Mouse (Mus musculus) olfactory bulb, adult 2 months (tissue): ENCODE results near the gene Cd27. TPM values are rescaled to one million over a fixed set of nuclear protein-coding genes. Genes with fewer than 3 reads are reported as not detected.
A peak's percentile ranks its signal among the peaks of the same experiment; 100 is the strongest.

ENCODE experiments used
- H3K27ac ChIP-seq: fragments of 200-500 bp; 2 replicates; pipeline ENCODE4 v1.5.1; 2012; ENCODE audit warnings: low read depth, low read length; ENCODE audit not compliant: insufficient read depth
- H3K4me1 ChIP-seq: fragments of 200-500 bp; 2 replicates; pipeline ENCODE4 v1.6.1; 2012; ENCODE audit warnings: low read length; ENCODE audit not compliant: control insufficient read depth, insufficient read depth
- H3K4me3 ChIP-seq: fragments of 200-500 bp; 2 replicates; pipeline ENCODE4 v1.5.1; 2012; ENCODE audit warnings: mild to moderate bottlenecking, low read depth, low read length, moderate library complexity; ENCODE audit not compliant: insufficient read depth
- CTCF ChIP-seq: fragments of 200-500 bp; IDR thresholded peaks from 2 replicates; pipeline ENCODE4 v1.5.1; 2012; ENCODE audit warnings: low read depth, mild to moderate bottlenecking, low read length, moderate library complexity; ENCODE audit not compliant: insufficient read depth
- POLR2A ChIP-seq: fragments of 200-500 bp; IDR thresholded peaks from 2 replicates; pipeline ENCODE4 v1.6.1; 2012; ENCODE audit warnings: mild to moderate bottlenecking, low read depth, low read length, moderate library complexity; ENCODE audit not compliant: insufficient read depth
- WGBS: fragments of 180-500 bp; shearing (Covaris S2); methylation state at CpG from one replicate; pipeline ENCODE4 v1.1.7; 2018; 5-methylcytosine and 5-hydroxymethylcytosine counted together
- polyA plus RNA-seq: library from polyadenylated mRNA; stranded (reverse); fragments of >200 nt; gene quantifications from 2 replicates; pipeline ENCODE4 v1.2.4, GENCODE M21; 2012; ENCODE audit warnings: low replicate concordance; ENCODE audit not compliant: missing spikeins, insufficient read depth, insufficient read length

Gene Cd27
- polyA plus RNA-seq, 1 experiment: not detected

- TF ChIP-seq POLR2A: no peak
- no peak for TF ChIP-seq CTCF
- Histone ChIP-seq H3K27ac (no peak overlapping the region), H3K4me3 (no peak overlapping the region), H3K4me1 (no peaks in the 10 kb centered on the region)
- WGBS: 23% methylated on average over 2 of the region's 2 CpGs
Measured at GRCm38 (mm10) chr6:125212621-125213020, 24.2 kb downstream of the Cd27 start.

GRCm38 (mm10) chr6:125210436-125210835 is 26.4 kb downstream of the Cd27 start:
- Histone ChIP-seq H3K4me3 (no peak overlapping the region), H3K27ac (no peak overlapping the region), H3K4me1 (no peaks in the 10 kb centered on the region)
- 88% methylated on average over 1 of the region's 1 CpGs for WGBS
- TF ChIP-seq CTCF (no peak), POLR2A (no peak)

- peaks cover 5% of the 10 kb centered on the region; the same call in 1 of the 2 replicates for H3K4me1 ChIP-seq
- WGBS: 47% methylated on average over 5 of the region's 5 CpGs
- H3K4me3 ChIP-seq: no peak overlapping the region
Measured at GRCm38 (mm10) chr6:125197166-125197565, 39.6 kb downstream of the Cd27 start.

GRCm38 (mm10) chr6:125196301-125196700 is 40.5 kb downstream of the Cd27 start:
- WGBS: 45% methylated on average over 3 of the region's 3 CpGs
- Histone ChIP-seq H3K4me1 (peaks cover 5% of the 10 kb centered on the region; the same call in 1 of the 2 replicates), H3K4me3 (no peak overlapping the region), H3K27ac (no peak overlapping the region)
- TF ChIP-seq CTCF: no peak
- TF ChIP-seq POLR2A: no peak

More at GRCm38 (mm10) chr6:125197166-125197565, 39.6 kb downstream of the Cd27 start:
- H3K27ac ChIP-seq: peak overlapping the region; percentile 46
- TF ChIP-seq CTCF (no peak), POLR2A (no peak)

GRCm38 (mm10) chr6:125195541-125196075 is 41.2 kb downstream of the Cd27 start:
- H3K27ac ChIP-seq: peak overlapping the region; percentile 75
- TF ChIP-seq POLR2A (no peak), CTCF (no peak)
- 39% methylated on average over 1 of the region's 1 CpGs for WGBS
- no peak overlapping the region for H3K4me3 ChIP-seq
- H3K4me1 ChIP-seq: peaks cover 5% of the 10 kb centered on the region; the same call in 1 of the 2 replicates

- Histone ChIP-seq H3K4me1 (peaks cover 5% of the 10 kb centered on the region; the same call in 1 of the 2 replicates), H3K27ac (no peak overlapping the region), H3K4me3 (no peak overlapping the region)
- TF ChIP-seq CTCF (no peak), POLR2A (no peak)
- WGBS: 70% methylated on average over 7 of the region's 7 CpGs
Measured at GRCm38 (mm10) chr6:125193390-125193789, 43.4 kb downstream of the Cd27 start.

GRCm38 (mm10) chr6:125192841-125193240 is 44.0 kb downstream of the Cd27 start:
- peak overlapping the region; percentile 91 for H3K4me3 ChIP-seq
- WGBS: 43% methylated on average over 5 of the region's 5 CpGs
- H3K4me1 ChIP-seq: peaks cover 5% of the 10 kb centered on the region; the same call in 1 of the 2 replicates
- TF ChIP-seq POLR2A (no peak), CTCF (no peak)
- H3K27ac ChIP-seq: no peak overlapping the region

- no peak for TF ChIP-seq POLR2A
- no peak for TF ChIP-seq CTCF
- Histone ChIP-seq H3K27ac (peak overlapping the region; percentile 87), H3K4me3 (peak overlapping the region; percentile 91), H3K4me1 (peaks cover 5% of the 10 kb centered on the region; the same call in 1 of the 2 replicates)
- under 1% methylated on average over 34 of the region's 34 CpGs for WGBS
Measured at GRCm38 (mm10) chr6:125192016-125192714, 44.6 kb downstream of the Cd27 start.

- H3K4me3 ChIP-seq: peak within 1 kb of the TSS; percentile 91
- TF ChIP-seq CTCF: no peak
- no peak for TF ChIP-seq POLR2A
- WGBS: under 1% methylated on average over 54 of the region's 54 CpGs
- peaks cover 5% of the 10 kb centered on the region; the same call in 1 of the 2 replicates for H3K4me1 ChIP-seq
- H3K27ac ChIP-seq: peak within 1 kb of the TSS; percentile 87
Measured at GRCm38 (mm10) chr6:125191332-125192015, 45.3 kb downstream of the Cd27 start, which contains the start of the genes Ncapd2 and Mrpl51. Ncapd2 (minus strand) TSS chr6:125191701. Mrpl51 (plus strand) TSS chr6:125191801.
